Mouse (Mus musculus) ovary, postnatal 10 days (tissue): ENCODE data around the gene Cfap100.
A peak's percentile ranks its signal among the peaks of the same experiment; 100 is the strongest.

Experiments used
- DNase-seq: peaks from one replicate; pipeline ENCODE4 v3.0.0; 2022; ENCODE audit warnings: low spot score

The Cfap100 gene

DNA sequence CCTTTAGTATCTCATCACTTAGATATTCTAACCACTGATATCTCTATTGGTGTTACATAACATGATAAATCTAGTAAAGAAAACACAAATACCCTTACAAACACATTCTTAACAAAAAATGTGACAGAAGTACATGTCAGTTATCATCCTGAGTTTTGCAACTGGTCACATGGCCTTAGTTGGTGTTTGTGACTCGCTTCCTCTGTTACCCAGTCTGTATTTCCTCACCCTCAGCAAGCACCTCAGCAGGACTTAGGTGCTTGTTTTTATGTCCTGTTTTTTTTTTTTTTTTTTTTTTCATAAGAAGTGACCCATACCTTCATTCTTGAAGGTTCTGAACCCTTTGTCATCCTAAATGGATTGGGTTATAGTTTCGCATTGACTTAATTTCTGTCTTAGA, 50.9 kb downstream of the Cfap100 start:
- DNase-seq: no peak

DNA sequence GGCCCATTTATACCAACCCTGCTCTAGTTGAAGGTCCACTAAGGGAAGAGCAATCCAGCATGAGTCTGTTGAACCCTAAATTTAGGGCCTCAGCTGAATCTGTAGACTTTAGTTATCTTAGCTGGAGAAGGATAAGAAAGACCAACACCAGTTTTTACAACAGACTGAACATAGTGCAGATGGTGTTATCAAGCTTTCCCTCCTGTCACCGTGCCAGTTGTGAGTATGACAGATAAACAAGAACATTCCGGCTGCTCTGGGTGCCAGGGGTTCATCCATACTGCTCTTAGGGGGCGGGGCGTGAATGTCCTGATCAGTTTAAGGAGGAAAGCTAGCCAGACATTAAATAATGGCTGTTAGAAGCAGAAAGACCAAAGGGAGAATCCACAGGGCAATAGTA, 54.0 kb downstream of the Cfap100 start:
- DNase-seq: no peak

DNA sequence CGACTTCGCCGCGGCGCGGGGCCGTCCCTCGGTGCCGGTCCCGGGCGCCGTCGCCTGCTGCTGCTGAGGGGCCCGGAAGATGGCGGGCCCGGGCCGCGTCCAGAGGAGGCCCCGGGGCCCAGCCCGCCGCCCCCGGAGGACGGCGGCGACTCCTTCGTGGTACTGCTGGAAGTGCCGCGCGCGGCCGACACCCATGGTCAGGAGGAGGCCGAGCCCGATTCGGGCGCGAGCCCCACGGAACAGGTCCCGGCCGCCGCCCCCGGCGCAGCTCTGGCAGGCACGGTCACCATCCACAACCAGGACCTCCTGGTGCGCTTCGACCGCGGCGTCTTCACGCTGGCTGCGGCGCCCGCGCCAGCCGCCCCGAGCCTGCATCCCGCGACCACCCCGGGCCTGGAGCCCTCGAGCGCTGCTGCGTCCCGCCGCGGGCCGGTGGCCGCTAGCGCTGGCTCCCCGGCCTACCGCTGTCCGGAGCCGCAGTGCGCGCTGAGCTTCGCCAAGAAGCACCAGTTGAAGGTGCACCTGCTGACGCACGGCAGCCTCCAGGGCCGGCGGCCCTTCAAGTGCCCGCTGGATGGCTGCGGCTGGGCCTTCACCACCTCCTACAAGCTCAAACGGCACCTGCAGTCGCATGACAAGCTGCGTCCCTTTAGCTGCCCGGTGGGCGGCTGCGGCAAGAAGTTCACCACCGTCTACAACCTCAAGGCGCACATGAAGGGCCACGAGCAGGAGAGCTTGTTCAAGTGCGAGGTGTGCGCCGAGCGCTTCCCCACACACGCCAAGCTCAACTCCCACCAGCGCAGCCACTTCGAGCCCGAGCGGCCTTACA, 58.7 kb downstream of the Cfap100 start:
- no peak for DNase-seq

DNA sequence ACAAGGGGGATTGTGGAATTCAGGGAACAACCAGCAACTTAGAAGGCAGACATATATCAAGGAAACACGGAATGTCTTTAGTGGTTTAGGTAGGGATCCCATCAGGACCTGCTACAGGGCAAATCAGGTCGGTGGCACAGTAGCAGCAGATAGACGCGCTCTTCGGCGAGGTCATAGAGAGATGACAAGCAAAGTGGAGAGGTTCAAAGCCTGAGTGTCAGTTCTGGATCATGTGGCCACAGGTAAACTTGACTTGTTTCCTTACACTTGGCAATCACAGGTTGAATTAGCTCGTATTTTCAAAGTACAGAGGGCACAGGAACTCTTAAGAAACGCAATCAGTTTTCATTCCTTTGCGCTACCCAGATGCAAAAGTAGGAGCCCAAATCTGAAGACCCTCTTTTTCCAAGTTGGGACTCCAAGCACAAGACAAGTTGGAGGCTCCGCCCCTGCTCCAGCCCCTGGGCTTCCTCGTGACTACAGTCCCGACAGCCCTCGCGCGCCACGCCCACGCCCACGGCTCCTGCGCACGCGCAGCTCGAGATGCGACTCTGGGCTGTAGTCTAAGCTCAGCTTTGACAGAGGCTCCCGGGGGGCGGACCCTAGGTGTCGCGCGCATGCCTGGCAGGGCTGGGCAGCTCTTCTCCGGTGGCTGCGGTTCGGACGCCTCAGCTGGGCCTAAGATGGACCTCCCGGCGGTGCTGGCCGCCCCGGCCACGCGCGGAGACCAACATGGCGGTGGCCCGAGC, 59.4 kb downstream of the Cfap100 start, which contains the start of gene Zxdc:
Gene Zxdc (plus strand): TSS at position 517 of the 749 bp plus-strand sequence.
- peak; percentile 99 for DNase-seq

DNA sequence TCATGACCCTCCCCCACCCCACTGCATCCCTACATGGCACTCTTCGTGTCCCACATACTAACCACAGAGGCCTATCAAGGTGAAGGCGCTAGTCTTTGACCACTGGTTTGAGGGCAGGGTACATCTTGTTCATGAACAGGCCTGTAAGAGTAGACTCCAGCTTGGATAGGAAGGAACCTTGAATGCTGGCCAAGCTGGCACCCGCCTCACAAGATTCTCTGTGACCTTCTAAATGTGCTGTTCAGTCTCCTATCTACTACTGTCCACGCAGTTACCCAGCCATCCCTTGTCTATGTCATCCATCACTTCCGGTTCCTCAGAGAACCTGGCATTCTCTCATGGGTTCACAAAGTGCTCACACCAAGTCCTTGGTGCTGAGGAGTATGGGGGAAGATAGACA, 65.3 kb downstream of the Cfap100 start:
- DNase-seq: no peak

DNA sequence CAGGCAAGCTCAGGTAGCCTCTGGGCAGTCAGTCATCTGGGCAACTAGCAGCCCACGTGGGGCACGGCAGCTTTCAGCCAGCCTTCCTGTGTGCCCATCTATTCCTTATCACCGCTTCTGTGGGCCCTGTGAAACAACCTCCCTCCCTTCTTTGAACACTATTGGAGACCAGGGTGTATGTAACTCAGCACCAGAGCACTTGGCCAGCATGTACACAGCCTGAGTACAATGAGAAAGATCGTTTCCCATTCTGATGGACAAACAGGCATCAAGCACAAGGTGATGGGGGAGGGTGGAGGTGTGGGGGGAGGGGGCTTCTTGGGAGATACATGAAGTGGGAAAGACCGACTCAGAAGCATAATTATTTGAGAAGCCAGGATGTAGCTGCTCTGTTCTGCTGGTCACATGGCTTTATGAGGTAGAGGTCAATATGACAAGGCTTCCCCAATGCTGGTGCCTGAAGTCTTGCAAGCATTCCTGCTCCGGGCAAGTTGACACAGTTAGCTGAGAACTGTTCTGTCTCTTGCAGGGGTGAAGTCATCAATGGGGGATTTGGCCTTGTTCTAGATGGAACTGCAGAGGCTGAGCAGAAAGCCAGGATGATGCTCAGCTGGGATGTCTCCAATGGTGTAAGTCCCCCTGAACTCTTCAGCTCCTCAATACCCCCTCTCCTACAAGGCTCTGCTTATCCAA, 67.5 kb downstream of the Cfap100 start:
- DNase-seq: no peak

DNA sequence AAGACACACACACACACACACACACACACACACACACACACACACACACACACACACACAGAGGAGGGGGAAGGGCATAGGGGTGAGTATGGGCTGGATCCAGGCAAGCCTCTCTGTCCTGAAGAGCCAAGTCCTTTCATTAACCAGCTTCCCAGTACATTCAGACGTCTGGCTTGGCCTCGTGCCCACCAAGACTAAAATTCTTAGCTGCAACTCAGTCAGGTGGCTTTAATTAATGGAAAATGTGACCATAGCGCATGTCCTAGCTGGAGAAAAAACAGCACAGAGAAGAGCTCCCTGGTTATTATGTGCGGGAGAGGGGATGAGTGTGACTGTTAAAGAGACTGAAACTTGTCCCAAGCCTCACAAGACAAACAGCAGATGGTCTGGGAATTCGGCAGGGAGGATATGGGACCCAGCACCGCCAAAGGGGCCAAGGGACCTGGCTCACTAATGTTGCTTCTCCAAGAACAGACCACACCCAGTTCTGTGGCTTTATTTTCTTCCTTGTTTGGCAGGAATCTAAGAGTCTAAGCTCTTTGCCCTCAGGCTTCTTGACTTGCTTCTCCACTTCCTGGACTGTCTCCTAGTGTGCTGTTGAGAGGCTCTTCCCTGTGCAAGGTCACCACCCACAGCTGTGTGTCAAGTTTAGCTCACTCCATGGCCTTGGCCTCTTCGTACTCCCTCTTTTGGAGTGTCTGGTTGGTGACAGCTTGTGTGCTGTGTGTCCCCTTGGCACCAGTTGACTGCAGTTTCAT, 68.4 kb downstream of the Cfap100 start:
- no peak for DNase-seq

DNA sequence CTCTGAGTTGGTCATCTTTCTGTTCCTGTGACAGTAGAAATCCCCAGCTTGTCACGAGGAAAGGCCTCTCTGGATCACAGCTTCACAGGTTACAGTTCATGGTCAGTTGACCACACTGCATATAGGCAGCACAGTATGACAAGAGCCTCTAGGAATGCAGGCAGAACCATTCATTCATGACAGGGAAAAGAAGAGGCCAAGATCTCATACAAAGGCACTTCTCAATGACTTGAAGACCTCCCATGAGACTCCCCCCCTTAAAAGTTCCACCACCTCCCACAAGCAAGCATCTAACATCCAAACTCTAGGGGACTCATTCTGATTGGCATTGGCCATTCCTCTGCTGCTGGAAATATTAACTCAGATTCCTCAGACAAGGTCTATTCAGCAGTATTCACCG, 69.2 kb downstream of the Cfap100 start:
- no peak for DNase-seq

DNA sequence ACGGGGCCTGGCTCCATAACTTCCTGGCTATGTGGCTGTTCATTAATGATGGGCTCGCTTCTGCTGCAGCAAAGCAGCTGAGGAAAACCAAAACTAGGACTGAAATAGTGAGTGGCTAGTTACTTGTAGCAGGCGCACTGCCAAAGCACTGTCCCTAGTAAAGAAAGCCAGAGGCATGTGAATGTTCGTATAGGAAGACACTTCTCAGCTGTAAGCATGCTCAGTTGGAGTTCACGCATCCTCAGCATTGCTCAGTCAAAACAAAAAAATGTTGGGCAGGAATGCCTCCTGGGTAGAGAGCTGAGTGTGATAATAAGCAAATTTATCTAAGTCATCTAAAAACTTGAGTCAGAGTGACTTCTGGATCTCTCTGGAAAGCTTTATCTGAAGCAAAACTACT, 70.5 kb downstream of the Cfap100 start:
- no peak for DNase-seq
